Mouse (Mus musculus): ENCODE data around the gene Dlx4. TPM values are rescaled to one million over a fixed set of nuclear protein-coding genes. Genes with fewer than 3 reads are reported as not detected.

Gene Dlx4
- 0.11 and 0.16 TPM in 2 replicates for polyA plus RNA-seq (2015; fragmentation: Nextera tagmentation; extraction: Ambion mirVana)

GRCm38 (mm10) chr11:95145851-95146403 is at the start of gene Dlx4:
Gene Dlx4, minus strand, starts transcription at chr11:95146263.

DNA sequence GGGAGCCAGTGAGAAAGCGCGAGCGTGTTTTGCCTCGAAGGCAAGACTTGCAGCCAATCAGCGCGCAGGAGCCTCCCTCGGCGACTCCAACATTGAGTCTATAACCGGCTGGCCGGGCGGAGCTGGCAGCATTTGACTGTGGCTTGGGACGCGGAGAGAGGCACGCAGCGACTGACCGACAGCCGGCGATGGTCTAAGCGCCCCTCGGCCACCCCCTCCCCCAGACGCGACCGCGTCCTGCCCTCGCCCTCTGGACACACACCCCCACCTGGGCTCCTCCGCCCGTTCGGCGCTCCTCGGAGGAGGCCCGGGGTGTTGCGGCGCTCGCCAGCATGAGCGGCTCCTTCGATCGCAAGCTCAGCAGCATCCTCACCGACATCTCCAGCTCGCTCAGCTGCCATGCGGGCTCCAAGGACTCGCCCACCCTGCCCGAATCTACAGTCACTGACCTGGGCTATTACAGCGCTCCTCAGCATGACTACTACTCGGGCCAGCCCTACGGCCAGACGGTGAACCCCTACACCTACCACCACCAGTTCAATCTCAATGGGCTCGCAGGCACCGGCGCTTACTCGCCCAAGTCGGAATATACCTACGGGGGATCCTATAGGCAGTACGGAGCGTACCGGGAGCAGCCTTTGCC is 26.0 kb downstream of the Dlx4 start, which contains the start of gene Dlx3:
Dlx3 (plus strand) TSS at position 130 of the 643 bp plus-strand sequence.

Other genes with a start within 250 kb of the Dlx4 start
- gene Col1a1, start 210.0 kb downstream of the Dlx4 start, polyA plus RNA-seq (2015; fragmentation: Nextera tagmentation; extraction: Ambion mirVana) = 2,994 and 3,648 TPM in 2 replicates
- not detected in 2 replicates for gene Hils1, start 178.7 kb downstream of the Dlx4 start, polyA plus RNA-seq (2015; fragmentation: Nextera tagmentation; extraction: Ambion mirVana)
- 10.9 and 13.0 TPM in 2 replicates for gene Sgca, start 169.9 kb downstream of the Dlx4 start, polyA plus RNA-seq (2015; fragmentation: Nextera tagmentation; extraction: Ambion mirVana)
- 5.6 TPM in 2 replicates for gene Ppp1r9b, start 155.2 kb downstream of the Dlx4 start, polyA plus RNA-seq (2015; fragmentation: Nextera tagmentation; extraction: Ambion mirVana)
- gene Samd14, start 136.4 kb downstream of the Dlx4 start, polyA plus RNA-seq (2015; fragmentation: Nextera tagmentation; extraction: Ambion mirVana) = 7.9 and 8.4 TPM in 2 replicates
- 29.9 and 31.1 TPM in 2 replicates for gene Pdk2, start 104.9 kb downstream of the Dlx4 start, polyA plus RNA-seq (2015; fragmentation: Nextera tagmentation; extraction: Ambion mirVana)
- gene Itga3, start 69.5 kb downstream of the Dlx4 start, polyA plus RNA-seq (2015; fragmentation: Nextera tagmentation; extraction: Ambion mirVana) = 36.0 and 41.2 TPM in 2 replicates
- gene Dlx3, start 26.1 kb downstream of the Dlx4 start, polyA plus RNA-seq (2015; fragmentation: Nextera tagmentation; extraction: Ambion mirVana) = 0.30 and 0.34 TPM in 2 replicates
- gene Tac4, start 115.3 kb upstream of the Dlx4 start, polyA plus RNA-seq (2015; fragmentation: Nextera tagmentation; extraction: Ambion mirVana) = not detected in 2 replicates
- gene Kat7, start 164.0 kb upstream of the Dlx4 start, polyA plus RNA-seq (2015; fragmentation: Nextera tagmentation; extraction: Ambion mirVana) = 26.7 and 29.7 TPM in 2 replicates
- 4.7 TPM in 2 replicates for gene Fam117a, start 190.8 kb upstream of the Dlx4 start, polyA plus RNA-seq (2015; fragmentation: Nextera tagmentation; extraction: Ambion mirVana)
- 71.6 and 72.2 TPM in 2 replicates for gene Slc35b1, start 238.4 kb upstream of the Dlx4 start, polyA plus RNA-seq (2015; fragmentation: Nextera tagmentation; extraction: Ambion mirVana)